ENCODE assay signal across 14 mouse cellular contexts in genomic region chr13:73769916-73770682, GRCm38 (mm10). TPM values are rescaled to one million over a fixed set of nuclear protein-coding genes. Genes with fewer than 3 reads are reported as not detected.
DNase-seq lines count a peak whose midpoint lies in the region; ATAC-seq and TF ChIP-seq lines count a peak whose summit lies in the region.
"Had no signal": no experiment of that assay in that cellular context is flagged by ENCODE, and none has a peak within 500 bp of the region (broad histone marks: within the 10 kb centered on the region; RNA-seq: fewer than 3 reads in every experiment).

No protein-coding gene starts in this region.

- peak overlapping the region; percentile 46 for H3K4me2 ChIP-seq in intestine, embryonic 15.5 days (replicated peaks)
- H3K4me2 ChIP-seq in liver, embryonic 15.5 days = peak overlapping the region; percentile 36
- H3K4me2 ChIP-seq: limb, embryonic 12.5 days; midbrain, embryonic 11.5 days; neural tube, embryonic 12.5 days had no signal

- H3K9ac ChIP-seq in intestine, embryonic 15.5 days = no peak overlapping the region
- no peak overlapping the region for H3K9ac ChIP-seq in liver, embryonic 15.5 days
- H3K9ac ChIP-seq: limb, embryonic 12.5 days; neural tube, embryonic 12.5 days had no signal

- H3K9me3 ChIP-seq in E14TG2a.4 (ENCODE audit: low read length) = no peaks in the 10 kb centered on the region
- no peaks in the 10 kb centered on the region for H3K9me3 ChIP-seq in intestine, embryonic 15.5 days
- H3K9me3 ChIP-seq in liver, embryonic 15.5 days (replicated peaks) = no peaks in the 10 kb centered on the region
- H3K9me3 ChIP-seq: limb, embryonic 12.5 days; neural tube, embryonic 12.5 days had no signal

- DNase-seq in kidney, postnatal 10 days = peak; percentile 69
- no peak for DNase-seq in right cerebral cortex, postnatal 36 days (ENCODE audit: low spot score in 2 of 2)
- no peak for DNase-seq in right cerebral cortex, adult 2 months (ENCODE audit: low spot score in 2 of 2)
- DNase-seq in left cerebral cortex, adult 2 months (ENCODE audit: extremely low spot score in 1 of 2, low spot score in 2 of 2) = no peak
- DNase-seq in cerebellum, adult 2 months = no peak
- DNase-seq: adrenal gland, adult 8-10 months; heart, adult 2 months; heart, postnatal 36 days had no signal

- H3K36me3 ChIP-seq in E14TG2a.4 (ENCODE audit: insufficient read depth, low read length) = peaks cover 97% of the 10 kb centered on the region
- no peaks in the 10 kb centered on the region for H3K36me3 ChIP-seq in intestine, embryonic 15.5 days
- H3K36me3 ChIP-seq in liver, embryonic 15.5 days (replicated peaks) = no peaks in the 10 kb centered on the region; the same call in 1 of the 2 replicates

- no peak for TF ChIP-seq CTCF in E14TG2a.4 (conservative IDR thresholded peaks at IDR 0.05; ENCODE audit: low read length)
- TF ChIP-seq CTCF in left cerebral cortex, adult 2 months (IDR thresholded peaks at IDR 0.05) = no peak
- TF ChIP-seq CTCF in cerebellum, adult 2 months (IDR thresholded peaks at IDR 0.05; ENCODE audit: borderline replicate concordance, insufficient read depth, low read depth, low read length) = no peak

- peak; percentile 94 for ATAC-seq in intestine, embryonic 15.5 days
- peak; percentile 69 for ATAC-seq in liver, embryonic 15.5 days (ENCODE audit: insufficient read depth)

- peak overlapping the region; percentile 46; the same call in 1 of the 2 replicates for H3K4me3 ChIP-seq in E14TG2a.4 (replicated peaks; ENCODE audit: low read length)
- H3K4me3 ChIP-seq in intestine, embryonic 15.5 days (replicated peaks) = no peak overlapping the region
- H3K4me3 ChIP-seq in liver, embryonic 15.5 days (replicated peaks) = no peak overlapping the region
- no peak overlapping the region for H3K4me3 ChIP-seq in left cerebral cortex, adult 2 months
- H3K4me3 ChIP-seq in cerebellum, adult 2 months (replicated peaks; ENCODE audit: insufficient read depth, low read depth, low read length) = no peak overlapping the region
- H3K4me3 ChIP-seq: heart, adult 2 months; limb, embryonic 12.5 days; neural tube, embryonic 12.5 days had no signal

- peak overlapping the region; percentile 86 for H3K27ac ChIP-seq in intestine, embryonic 15.5 days
- peak overlapping the region; percentile 65 for H3K27ac ChIP-seq in liver, embryonic 15.5 days (replicated peaks)
- no peak overlapping the region for H3K27ac ChIP-seq in left cerebral cortex, adult 2 months
- no peak overlapping the region for H3K27ac ChIP-seq in cerebellum, adult 2 months (ENCODE audit: insufficient read depth, low read length)
- H3K27ac ChIP-seq: limb, embryonic 12.5 days; neural tube, embryonic 12.5 days had no signal

- WGBS in intestine, embryonic 15.5 days = 44% methylated on average over 4 of the region's 4 CpGs
- 45% methylated on average over 4 of the region's 4 CpGs for WGBS in liver, embryonic 15.5 days (ENCODE audit: insufficient replicate concordance)
- WGBS in cerebellum, adult 2 months = 71% methylated on average over 4 of the region's 4 CpGs

- TF ChIP-seq POLR2A in cerebellum, adult 2 months (IDR thresholded peaks at IDR 0.05; ENCODE audit: borderline replicate concordance, insufficient read depth, low read length) = no peak

- H3K27me3 ChIP-seq in E14TG2a.4 (ENCODE audit: insufficient read depth, low read length) = no peaks in the 10 kb centered on the region
- no peaks in the 10 kb centered on the region for H3K27me3 ChIP-seq in intestine, embryonic 15.5 days (replicated peaks)
- no peaks in the 10 kb centered on the region for H3K27me3 ChIP-seq in liver, embryonic 15.5 days
- H3K27me3 ChIP-seq in cerebellum, adult 2 months (ENCODE audit: control insufficient read depth, insufficient read depth, low read length) = no peaks in the 10 kb centered on the region
- H3K27me3 ChIP-seq: limb, embryonic 12.5 days; neural tube, embryonic 12.5 days had no signal

- intact Hi-C loops in left cerebral cortex, adult 2 months (cut with DNase I) = no loop called here

- H3K4me1 ChIP-seq in E14TG2a.4 (replicated peaks; ENCODE audit: low read depth, low read length) = peaks cover 100% of the 10 kb centered on the region
- peaks cover 55% of the 10 kb centered on the region for H3K4me1 ChIP-seq in intestine, embryonic 15.5 days (replicated peaks)
- peaks cover 68% of the 10 kb centered on the region for H3K4me1 ChIP-seq in liver, embryonic 15.5 days (replicated peaks)
- peaks cover 9% of the 10 kb centered on the region for H3K4me1 ChIP-seq in cerebellum, adult 2 months (ENCODE audit: control insufficient read depth, insufficient read depth, low read length)

RNA-seq across cellular contexts. Expression of gene Slc12a7, which starts 37.2 kb away (rescaled TPM):
- 25.3 and 27.4 TPM in 2 replicates for polyA plus RNA-seq in intestine, embryonic 15.5 days (2015; fragmentation: Nextera tagmentation; extraction: Ambion mirVana)
- polyA plus RNA-seq in liver, embryonic 15.5 days (2015; fragmentation: Nextera tagmentation; extraction: Ambion mirVana) = 9.2 and 11.2 TPM in 2 replicates
- 1 to 10 TPM; 2.4 to 4.8 TPM for total RNA-seq in left cerebral cortex, adult 2 months (2021)
- 3.5 and 3.7 TPM in 2 replicates for polyA plus RNA-seq in cerebellum, adult 2 months (2012; rRNA removed)

Comparison
In these comparisons a context has a peak if more than half of its experiments do, and no peak if none do; other contexts are left out.
1. H3K27ac ChIP-seq: peak in intestine, embryonic 15.5 days (single experiment) and liver, embryonic 15.5 days (single experiment); none in left cerebral cortex, adult 2 months (single experiment) and cerebellum, adult 2 months (single experiment).